Mouse (Mus musculus) hindbrain, embryonic 10.5 days (tissue): ENCODE results near the gene Gcm2. TPM values are rescaled to one million over a fixed set of nuclear protein-coding genes. Genes with fewer than 3 reads are reported as not detected.
A peak's percentile ranks its signal among the peaks of the same experiment; 100 is the strongest.

Source experiments
- DNase-seq: peaks from one replicate; pipeline ENCODE4 v3.0.0-alpha.2; 2017; ENCODE audit warnings: low spot score
- H3K27ac ChIP-seq: fragments of 300-500 bp; sonication (generic); 2 replicates; pipeline ENCODE4 v1.5.1; 2016; ENCODE audit warnings: mild to moderate bottlenecking, moderate library complexity
- H3K27me3 ChIP-seq: fragments of 300-500 bp; sonication (generic); 2 replicates; pipeline ENCODE4 v1.6.1; 2016; ENCODE audit warnings: mild to moderate bottlenecking; ENCODE audit not compliant: poor library complexity, insufficient read depth, severe bottlenecking
- H3K36me3 ChIP-seq: fragments of 300-500 bp; sonication (generic); 2 replicates; pipeline ENCODE4 v1.6.1; 2016; ENCODE audit warnings: mild to moderate bottlenecking, moderate library complexity
- H3K4me1 ChIP-seq: fragments of 300-500 bp; sonication (generic); replicated peaks from 2 replicates; pipeline ENCODE4 v1.6.1; 2016; ENCODE audit warnings: mild to moderate bottlenecking
- H3K4me3 ChIP-seq: fragments of 300-500 bp; sonication (generic); 2 replicates; pipeline ENCODE4 v1.5.1; 2016; ENCODE audit warnings: mild to moderate bottlenecking, moderate library complexity
- H3K9me3 ChIP-seq: fragments of 300-500 bp; sonication (generic); 2 replicates; pipeline ENCODE4 v1.6.1; 2016; ENCODE audit warnings: mild to moderate bottlenecking, moderate library complexity
- WGBS: fragments of 180-500 bp; shearing (Covaris S2); methylation state at CpG from one replicate; pipeline ENCODE4 v1.1.7; 2016; 5-methylcytosine and 5-hydroxymethylcytosine counted together
- polyA plus RNA-seq: library from polyadenylated mRNA; unstranded; fragments of >200 nt; fragmentation: Nextera tagmentation; extraction: Ambion mirVana; gene quantifications from 2 replicates; pipeline ENCODE4 v1.2.1, GENCODE M21; 2016

Gene Gcm2
- not detected in 2 replicates for polyA plus RNA-seq

GRCm38 (mm10) chr13:41110935-41111334 lies at the start of gene Gcm2:
Gene Gcm2 (minus strand): TSS chr13:41111035.
- H3K27ac ChIP-seq, result no peak within 1 kb of the TSS
- no peak within 1 kb of the TSS for H3K4me3 ChIP-seq
- peaks cover 9% of the 10 kb centered on the region for H3K4me1 ChIP-seq
- H3K9me3 ChIP-seq, result no peaks in the 10 kb centered on the region
- no peaks in the 10 kb centered on the region for H3K36me3 ChIP-seq
- peaks cover 44% of the 10 kb centered on the region for H3K27me3 ChIP-seq
- DNase-seq, result no peak
- 77% methylated on average over 3 of the region's 3 CpGs for WGBS

GRCm38 (mm10) chr13:41158426-41158825 lies 47.6 kb upstream of the Gcm2 start:
- DNase-seq, result no peak
- WGBS, result 72% methylated on average over 5 of the region's 5 CpGs
- Histone ChIP-seq H3K27me3 (no peaks in the 10 kb centered on the region), H3K27ac (no peak overlapping the region), H3K36me3 (no peaks in the 10 kb centered on the region), H3K4me3 (no peak overlapping the region), H3K4me1 (no peaks in the 10 kb centered on the region), H3K9me3 (no peaks in the 10 kb centered on the region)

DNA sequence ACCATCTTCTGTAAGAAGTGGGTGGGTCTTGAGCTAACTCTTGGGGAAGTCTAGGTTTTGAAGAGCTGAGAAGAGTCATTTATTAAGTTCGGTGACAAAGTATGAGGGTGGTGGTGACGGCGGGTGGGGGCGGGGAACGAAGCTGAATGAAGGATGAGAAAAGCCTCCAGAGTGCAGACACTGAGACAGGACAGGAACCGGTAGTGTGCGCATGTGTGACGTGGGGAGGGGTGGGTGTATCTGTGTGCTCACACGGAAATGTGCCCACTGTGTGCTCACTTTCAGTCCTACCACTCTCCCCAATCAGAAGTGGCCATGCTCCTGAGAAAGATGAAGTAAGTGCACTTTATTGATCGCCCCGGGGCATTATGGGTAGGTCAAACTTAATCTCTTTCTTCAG lies 42.3 kb upstream of the Gcm2 start:
- Histone ChIP-seq H3K4me3 (no peak overlapping the region), H3K36me3 (no peaks in the 10 kb centered on the region), H3K27me3 (no peaks in the 10 kb centered on the region), H3K4me1 (no peaks in the 10 kb centered on the region), H3K27ac (no peak overlapping the region), H3K9me3 (no peaks in the 10 kb centered on the region)
- 88% methylated on average over 11 of the region's 11 CpGs for WGBS
- DNase-seq, result no peak

GRCm38 (mm10) chr13:41146271-41146670 lies 35.4 kb upstream of the Gcm2 start:
- Histone ChIP-seq H3K36me3 (no peaks in the 10 kb centered on the region), H3K4me1 (no peaks in the 10 kb centered on the region), H3K27ac (no peak overlapping the region), H3K9me3 (0 out of 2 replicates have a peak, but pooled peaks cover 3% of the 10 kb centered on the region), H3K4me3 (no peak overlapping the region), H3K27me3 (no peaks in the 10 kb centered on the region)
- DNase-seq, result peak; percentile 56
- 76% methylated on average over 10 of the region's 10 CpGs for WGBS

- Histone ChIP-seq H3K27me3 (no peaks in the 10 kb centered on the region), H3K27ac (no peak overlapping the region), H3K36me3 (no peaks in the 10 kb centered on the region), H3K4me3 (no peak overlapping the region), H3K4me1 (no peaks in the 10 kb centered on the region), H3K9me3 (0 out of 2 replicates have a peak, but pooled peaks cover 3% of the 10 kb centered on the region)
- DNase-seq, result no peak
- 66% methylated on average over 6 of the region's 6 CpGs for WGBS
Observed at GRCm38 (mm10) chr13:41145433-41145970, 34.7 kb upstream of the Gcm2 start.

GRCm38 (mm10) chr13:41134901-41135300 lies 24.1 kb upstream of the Gcm2 start:
- H3K27me3 ChIP-seq, result no peaks in the 10 kb centered on the region
- peak; percentile 68 for DNase-seq
- no peaks in the 10 kb centered on the region for H3K9me3 ChIP-seq
- WGBS, result 9% methylated on average over 6 of the region's 6 CpGs
- H3K36me3 ChIP-seq, result no peaks in the 10 kb centered on the region
- no peak overlapping the region for H3K27ac ChIP-seq
- no peaks in the 10 kb centered on the region for H3K4me1 ChIP-seq
- no peak overlapping the region for H3K4me3 ChIP-seq

GRCm38 (mm10) chr13:41129061-41129460 lies 18.2 kb upstream of the Gcm2 start:
- Histone ChIP-seq H3K36me3 (no peaks in the 10 kb centered on the region), H3K27ac (no peak overlapping the region)
- 89% methylated on average over 8 of the region's 8 CpGs for WGBS

GRCm38 (mm10) chr13:41128326-41128725 lies 17.5 kb upstream of the Gcm2 start:
- WGBS, result 89% methylated on average over 8 of the region's 8 CpGs
- Histone ChIP-seq H3K27me3 (no peaks in the 10 kb centered on the region), H3K9me3 (no peaks in the 10 kb centered on the region), H3K36me3 (no peaks in the 10 kb centered on the region), H3K4me1 (no peaks in the 10 kb centered on the region), H3K4me3 (no peak overlapping the region), H3K27ac (no peak overlapping the region)
- no peak for DNase-seq

More at GRCm38 (mm10) chr13:41129061-41129460, 18.2 kb upstream of the Gcm2 start:
- Histone ChIP-seq H3K9me3 (no peaks in the 10 kb centered on the region), H3K4me1 (no peaks in the 10 kb centered on the region), H3K4me3 (no peak overlapping the region), H3K27me3 (no peaks in the 10 kb centered on the region)
- no peak for DNase-seq

GRCm38 (mm10) chr13:41123666-41124225 lies 12.9 kb upstream of the Gcm2 start:
- Histone ChIP-seq H3K27ac (no peak overlapping the region), H3K4me1 (no peaks in the 10 kb centered on the region), H3K27me3 (no peaks in the 10 kb centered on the region), H3K4me3 (no peak overlapping the region), H3K9me3 (no peaks in the 10 kb centered on the region), H3K36me3 (no peaks in the 10 kb centered on the region)
- 84% methylated on average over 6 of the region's 6 CpGs for WGBS
- DNase-seq, result no peak

DNA sequence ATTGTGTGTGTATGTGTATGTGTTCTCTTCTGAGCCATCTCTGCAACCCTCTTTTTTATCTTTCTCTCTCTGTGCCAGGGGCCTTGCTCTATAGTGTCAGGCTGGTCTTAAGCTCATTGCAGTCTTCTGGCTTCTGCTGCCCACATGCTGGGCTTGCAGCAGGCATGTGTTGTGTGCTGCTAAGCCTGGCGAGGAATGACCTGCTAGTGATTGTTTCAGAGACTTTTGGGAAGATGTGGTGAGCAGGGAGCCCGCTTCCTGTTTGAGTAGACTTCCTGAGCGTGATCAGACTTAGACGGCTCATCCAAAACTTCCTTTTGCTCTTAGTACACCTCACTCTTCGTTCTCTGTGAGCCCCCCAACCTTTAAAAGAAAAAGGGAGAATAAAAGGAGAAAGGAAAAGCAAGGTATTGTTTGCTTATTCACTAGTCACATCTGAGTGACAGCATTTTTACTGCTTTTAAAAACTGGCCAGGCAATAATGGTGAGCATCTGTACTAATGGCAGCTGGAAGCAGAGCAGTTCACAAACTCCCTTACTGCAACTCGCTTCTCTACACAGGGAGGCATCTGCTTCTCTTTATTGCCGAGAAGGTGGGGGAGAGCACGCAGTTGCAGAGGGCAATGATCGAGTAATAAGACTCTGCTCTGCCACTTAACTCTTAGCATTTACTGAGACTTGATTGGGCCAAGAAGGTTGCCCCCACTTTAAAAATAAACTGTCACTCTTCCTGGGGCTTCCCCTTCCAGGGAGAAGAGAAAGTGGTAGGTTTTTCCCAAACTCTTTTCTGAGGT lies 8.5 kb upstream of the Gcm2 start:
- no peak overlapping the region for H3K4me3 ChIP-seq
- H3K4me1 ChIP-seq, result peaks cover 2% of the 10 kb centered on the region
- no peaks in the 10 kb centered on the region for H3K9me3 ChIP-seq
- DNase-seq, result no peak
- H3K36me3 ChIP-seq, result no peaks in the 10 kb centered on the region
- no peak overlapping the region for H3K27ac ChIP-seq
- H3K27me3 ChIP-seq, result peaks cover 13% of the 10 kb centered on the region
- WGBS, result 50% methylated on average over 9 of the region's 9 CpGs

DNA sequence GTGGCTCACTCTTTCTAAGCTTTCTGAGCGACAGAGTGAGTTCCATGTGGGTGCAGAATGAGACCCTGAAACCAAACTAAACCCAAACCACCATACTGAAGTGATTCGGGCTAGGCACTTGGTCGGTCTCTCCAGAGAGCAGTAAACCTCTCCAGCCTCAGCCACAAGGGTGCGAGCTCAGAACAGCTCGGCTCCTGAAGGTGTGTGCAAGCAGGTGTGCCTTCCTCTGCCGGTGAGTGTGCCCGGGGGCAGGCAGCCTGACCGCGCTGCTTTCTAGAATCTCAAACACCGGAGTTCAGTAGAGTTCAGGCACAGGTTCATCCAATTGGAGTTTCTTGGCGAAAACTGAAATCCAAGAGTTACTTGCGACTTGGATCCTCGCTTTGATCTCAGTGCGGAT lies 3.1 kb upstream of the Gcm2 start, which contains the start of gene Sycp2l:
Gene Sycp2l (plus strand): TSS at position 368 of the 400 bp plus-strand sequence.
- Histone ChIP-seq H3K4me3 (peak within 1 kb of the TSS; percentile 38), H3K27me3 (peaks cover 44% of the 10 kb centered on the region)
- DNase-seq, result no peak

GRCm38 (mm10) chr13:41105541-41105940 lies 5.3 kb downstream of the Gcm2 start:
- Histone ChIP-seq H3K4me1 (no peaks in the 10 kb centered on the region), H3K4me3 (no peak overlapping the region), H3K36me3 (no peaks in the 10 kb centered on the region), H3K9me3 (no peaks in the 10 kb centered on the region), H3K27me3 (peaks cover 5% of the 10 kb centered on the region; the same call in 1 of the 2 replicates), H3K27ac (no peak overlapping the region)
- 91% methylated on average over 13 of the region's 13 CpGs for WGBS
- DNase-seq, result no peak

More for the DNA sequence above, 3.1 kb upstream of the Gcm2 start, which contains the start of gene Sycp2l:
- no peaks in the 10 kb centered on the region for H3K9me3 ChIP-seq
- H3K36me3 ChIP-seq, result no peaks in the 10 kb centered on the region
- WGBS, result 33% methylated on average over 14 of the region's 14 CpGs
- H3K27ac ChIP-seq, result no peak within 1 kb of the TSS
- peaks cover 9% of the 10 kb centered on the region for H3K4me1 ChIP-seq
